Mouse (Mus musculus) embryonic facial prominence, embryonic 13.5 days (tissue): ENCODE results near the gene Mgat4e. TPM values are rescaled to one million over a fixed set of nuclear protein-coding genes. Genes with fewer than 3 reads are reported as not detected.
A peak's percentile ranks its signal among the peaks of the same experiment; 100 is the strongest.
"Not testable (repeated sequence)": the region's sequence is repeated elsewhere in the genome, so short reads cannot be mapped to it uniquely, and the experiment has no call there.

Experiments
- ATAC-seq: fragments of 200-750 bp; cut with Nextera tagmentation; 2 replicates; pipeline ENCODE4 v1.8.0; 2017; ENCODE audit warnings: low read depth; ENCODE audit not compliant: insufficient number of reproducible peaks, insufficient read depth, low FRiP score, low TSS enrichment
- H3K27ac ChIP-seq: fragments of 300-500 bp; sonication (generic); 2 replicates; pipeline ENCODE4 v1.5.1; 2015; ENCODE audit warnings: moderate library complexity, mild to moderate bottlenecking, inconsistent platforms
- H3K27me3 ChIP-seq: fragments of 300-500 bp; sonication (generic); 2 replicates; pipeline ENCODE4 v1.6.1; 2015; ENCODE audit warnings: mild to moderate bottlenecking, inconsistent platforms
- H3K36me3 ChIP-seq: fragments of 300-500 bp; sonication (generic); 2 replicates; pipeline ENCODE4 v1.6.1; 2015; ENCODE audit warnings: mild to moderate bottlenecking, inconsistent platforms
- H3K4me1 ChIP-seq: fragments of 300-500 bp; sonication (generic); 2 replicates; pipeline ENCODE4 v1.6.1; 2015; ENCODE audit warnings: inconsistent platforms
- H3K4me2 ChIP-seq: fragments of 300-500 bp; sonication (generic); 2 replicates; pipeline ENCODE4 v1.6.1; 2015; ENCODE audit warnings: moderate library complexity, mild to moderate bottlenecking, inconsistent platforms
- H3K4me3 ChIP-seq: fragments of 300-500 bp; sonication (generic); 2 replicates; pipeline ENCODE4 v1.5.1; 2015; ENCODE audit warnings: mild to moderate bottlenecking, inconsistent platforms
- H3K9ac ChIP-seq: fragments of 300-500 bp; sonication (generic); 2 replicates; pipeline ENCODE4 v1.6.1; 2015; ENCODE audit warnings: mild to moderate bottlenecking, inconsistent platforms
- H3K9me3 ChIP-seq: fragments of 300-500 bp; sonication (generic); 2 replicates; pipeline ENCODE4 v1.6.1; 2016; ENCODE audit warnings: inconsistent platforms
- WGBS: fragments of 180-500 bp; shearing (Covaris S2); methylation state at CpG from one replicate; pipeline ENCODE4 v1.1.7; 2015; ENCODE audit warnings: mixed read lengths; 5-methylcytosine and 5-hydroxymethylcytosine counted together
- polyA plus RNA-seq: library from polyadenylated mRNA; unstranded; fragments of >200 nt; fragmentation: Nextera tagmentation; extraction: Ambion mirVana; gene quantifications from 2 replicates; pipeline ENCODE4 v1.2.1, GENCODE M21; 2015

Mgat4e gene
- polyA plus RNA-seq, 1 experiment from 2014 or later = not detected

DNA sequence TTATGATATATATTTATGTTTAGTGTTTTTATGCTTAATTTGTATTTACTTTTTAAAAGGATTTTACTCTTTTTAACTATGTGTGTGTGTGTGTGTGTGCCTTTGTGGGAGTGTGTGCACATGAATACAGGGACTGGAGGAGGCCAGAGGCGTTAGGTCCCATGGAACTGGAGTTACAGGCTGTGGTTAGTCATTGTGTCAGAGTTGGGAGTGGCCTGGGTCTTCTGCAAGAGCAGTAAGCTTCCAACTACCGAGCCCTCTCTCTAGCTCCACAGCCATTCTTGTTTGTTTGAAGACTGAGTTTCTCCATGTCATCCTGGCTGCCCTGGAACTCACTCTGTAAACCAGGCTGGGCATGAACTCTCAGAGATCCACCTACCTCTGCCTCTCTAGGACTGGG is 27.2 kb downstream of the Mgat4e start:
- no peak for ATAC-seq
- WGBS = 52% methylated on average over 2 of the region's 2 CpGs
- Histone ChIP-seq H3K9ac (no peak overlapping the region), H3K36me3 (no peaks in the 10 kb centered on the region), H3K4me3 (no peak overlapping the region), H3K4me2 (no peak overlapping the region), H3K4me1 (0 out of 2 replicates have a peak, but pooled peaks cover 3% of the 10 kb centered on the region), H3K27ac (no peak overlapping the region), H3K9me3 (no peaks in the 10 kb centered on the region), H3K27me3 (no peaks in the 10 kb centered on the region)

GRCm38 (mm10) chr1:134521163-134521562 is 28.3 kb downstream of the Mgat4e start:
- Histone ChIP-seq H3K27me3 (no peaks in the 10 kb centered on the region), H3K9me3 (no peaks in the 10 kb centered on the region), H3K4me3 (no peak overlapping the region), H3K4me2 (no peak overlapping the region), H3K36me3 (no peaks in the 10 kb centered on the region), H3K4me1 (peaks cover 14% of the 10 kb centered on the region), H3K27ac (no peak overlapping the region), H3K9ac (no peak overlapping the region)
- 77% methylated on average over 7 of the region's 7 CpGs for WGBS
- ATAC-seq = no peak

DNA sequence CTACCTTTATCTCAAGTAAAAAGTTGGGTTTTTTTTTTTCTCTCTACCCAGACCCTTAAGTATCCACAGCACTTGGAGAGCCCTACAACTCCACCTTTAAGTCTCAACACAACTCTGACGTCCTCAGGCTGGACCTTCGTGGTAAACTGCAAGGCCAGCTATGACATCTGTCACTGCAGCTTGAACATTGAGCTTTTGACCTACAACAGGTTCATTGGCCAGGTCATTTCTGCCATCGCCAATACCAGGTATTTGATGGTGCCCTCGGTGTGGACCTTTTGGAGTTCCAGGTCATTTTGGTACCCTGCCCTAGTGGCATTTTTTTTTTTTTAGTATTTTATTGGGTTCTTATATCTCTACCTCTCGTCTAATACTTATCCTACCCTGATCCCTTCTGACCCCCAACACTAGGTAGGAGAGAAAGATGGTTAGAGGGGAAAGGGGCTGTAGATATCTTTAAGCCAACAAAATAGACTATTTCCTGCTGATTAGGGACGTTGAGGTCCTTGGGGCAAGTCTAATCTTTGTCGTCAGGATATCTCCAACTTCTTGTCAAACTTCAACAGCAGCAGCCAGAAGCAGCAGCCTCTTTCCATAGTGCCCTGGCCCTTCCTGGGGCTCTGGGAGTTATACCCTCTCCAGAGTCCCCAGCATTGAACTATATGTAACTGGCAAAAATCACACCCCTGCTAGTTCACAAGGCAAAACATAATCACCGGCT is 29.3 kb downstream of the Mgat4e start:
- Histone ChIP-seq H3K27ac (no peak overlapping the region), H3K27me3 (peaks cover under 1% of the 10 kb centered on the region; the same call in 1 of the 2 replicates), H3K4me3 (no peak overlapping the region), H3K4me1 (peaks cover 19% of the 10 kb centered on the region), H3K4me2 (no peak overlapping the region), H3K9ac (no peak overlapping the region), H3K9me3 (no peaks in the 10 kb centered on the region), H3K36me3 (no peaks in the 10 kb centered on the region)
- ATAC-seq = no peak
- WGBS = 79% methylated on average over 8 of the region's 8 CpGs

- WGBS = 90% methylated on average over 5 of the region's 5 CpGs
- not testable (repeated sequence) for ATAC-seq, H3K36me3 ChIP-seq, H3K27ac ChIP-seq, H3K9me3 ChIP-seq, H3K4me3 ChIP-seq, H3K9ac ChIP-seq, H3K27me3 ChIP-seq, H3K4me2 ChIP-seq
- peaks cover 20% of the 10 kb centered on the region for H3K4me1 ChIP-seq
Observed at GRCm38 (mm10) chr1:134519201-134519600, 30.3 kb downstream of the Mgat4e start.

DNA sequence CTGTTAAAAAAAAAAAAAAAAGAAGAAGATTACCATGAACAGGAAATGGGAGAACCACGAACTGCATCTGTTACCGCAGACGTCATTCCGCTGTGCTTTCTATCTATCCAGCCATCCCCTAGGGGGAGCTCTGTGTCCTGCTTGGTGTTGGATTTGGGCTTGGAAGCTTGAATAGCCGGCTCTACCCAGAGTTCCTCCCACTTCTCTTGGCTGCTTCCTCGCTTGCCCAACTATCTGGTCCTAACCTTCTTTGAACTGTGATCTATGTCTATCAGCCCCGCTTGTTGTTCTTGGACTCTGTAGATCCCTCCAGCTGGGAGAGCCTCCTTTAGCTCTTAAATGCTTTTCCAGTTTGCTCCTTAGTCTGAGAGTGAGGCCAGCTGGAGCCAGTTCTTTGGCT is 30.8 kb downstream of the Mgat4e start:
- Histone ChIP-seq H3K4me2 (no peak overlapping the region), H3K4me3 (no peak overlapping the region), H3K27ac (no peak overlapping the region), H3K9ac (no peak overlapping the region), H3K9me3 (no peaks in the 10 kb centered on the region), H3K36me3 (no peaks in the 10 kb centered on the region), H3K4me1 (peaks cover 25% of the 10 kb centered on the region), H3K27me3 (peaks cover 15% of the 10 kb centered on the region)
- no peak for ATAC-seq
- WGBS = 10% methylated on average over 7 of the region's 7 CpGs

GRCm38 (mm10) chr1:134517841-134518240 is 31.6 kb downstream of the Mgat4e start:
- not testable (repeated sequence) for H3K9me3 ChIP-seq, H3K9ac ChIP-seq, ATAC-seq, H3K4me3 ChIP-seq, H3K4me2 ChIP-seq, H3K36me3 ChIP-seq, H3K27ac ChIP-seq
- Histone ChIP-seq H3K4me1 (peaks cover 33% of the 10 kb centered on the region), H3K27me3 (peaks cover 23% of the 10 kb centered on the region)
- WGBS = 95% methylated on average over 14 of the region's 14 CpGs

GRCm38 (mm10) chr1:134516491-134517198 is 32.8 kb downstream of the Mgat4e start:
- H3K36me3 ChIP-seq = no peaks in the 10 kb centered on the region
- WGBS = 10% methylated on average over 4 of the region's 4 CpGs
- H3K9ac ChIP-seq = no peak overlapping the region
- no peak overlapping the region for H3K4me3 ChIP-seq
- H3K9me3 ChIP-seq = no peaks in the 10 kb centered on the region
- peaks cover 38% of the 10 kb centered on the region for H3K4me1 ChIP-seq
- H3K4me2 ChIP-seq = no peak overlapping the region
- H3K27me3 ChIP-seq = peaks cover 35% of the 10 kb centered on the region
- ATAC-seq = peak; percentile 68
- peak overlapping the region; percentile 58 for H3K27ac ChIP-seq

DNA sequence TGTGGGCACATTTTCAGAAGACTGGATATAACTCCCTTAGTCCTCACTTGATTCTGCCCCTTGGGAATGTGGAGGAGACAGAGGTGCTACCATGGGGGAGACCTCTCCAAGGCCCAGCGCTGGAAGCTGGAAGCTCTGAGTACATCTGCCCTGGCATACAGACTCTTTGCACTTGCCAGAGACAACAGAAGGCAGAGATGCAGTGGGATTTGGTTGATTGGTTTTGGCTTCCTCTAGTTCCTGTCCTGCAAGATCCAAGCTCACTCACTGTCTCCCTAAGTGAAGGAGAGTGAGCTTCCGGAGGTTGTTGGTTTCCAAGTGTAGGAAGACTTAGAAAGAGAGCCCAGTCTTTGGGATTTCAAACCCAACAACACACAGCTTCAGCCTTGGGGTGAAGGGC is 33.6 kb downstream of the Mgat4e start:
- Histone ChIP-seq H3K27me3 (peaks cover 38% of the 10 kb centered on the region), H3K9ac (no peak overlapping the region), H3K4me1 (peaks cover 38% of the 10 kb centered on the region), H3K4me3 (no peak overlapping the region), H3K36me3 (no peaks in the 10 kb centered on the region), H3K4me2 (no peak overlapping the region), H3K27ac (peak overlapping the region; percentile 58), H3K9me3 (no peaks in the 10 kb centered on the region)
- ATAC-seq = no peak
- WGBS = 77% methylated on average over 2 of the region's 2 CpGs

DNA sequence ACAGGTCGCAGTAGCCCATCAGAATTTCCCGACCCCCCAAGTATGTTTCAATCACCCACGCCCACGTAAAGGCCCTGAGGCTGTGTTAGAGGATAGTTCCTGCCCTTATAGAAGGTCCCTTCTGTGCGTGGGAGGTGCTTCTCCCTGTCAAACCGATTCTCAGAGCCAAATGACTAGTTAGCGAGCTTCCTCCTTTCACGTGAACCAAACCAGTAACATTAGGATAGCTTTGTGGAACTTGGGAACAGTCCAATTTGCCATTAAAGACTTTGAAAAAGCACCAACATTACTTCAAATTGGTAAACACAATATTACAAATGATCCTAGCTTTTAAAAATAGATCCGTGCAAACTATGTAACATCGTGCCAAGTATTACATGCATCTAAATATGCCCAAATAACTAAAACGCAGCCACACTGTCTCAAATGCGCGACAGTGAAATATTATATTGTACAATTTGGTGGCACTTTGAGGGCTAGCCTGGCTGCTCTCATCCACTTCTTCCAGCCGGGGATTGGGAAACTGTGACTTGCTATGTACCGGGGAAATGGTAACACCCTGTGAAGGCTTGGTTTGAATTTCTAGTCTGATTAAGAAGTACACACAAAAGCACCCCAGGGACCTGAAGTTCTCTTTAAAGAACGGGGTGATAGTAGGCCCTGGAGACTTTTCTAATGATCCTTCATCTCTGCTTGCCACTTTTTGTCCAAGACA is 35.4 kb downstream of the Mgat4e start:
- Histone ChIP-seq H3K4me1 (peaks cover 38% of the 10 kb centered on the region), H3K9ac (peak overlapping the region; percentile 54; the same call in 1 of the 2 replicates), H3K4me2 (peak overlapping the region; percentile 76), H3K27ac (no peak overlapping the region; the same call in 1 of the 2 replicates), H3K36me3 (peaks cover 5% of the 10 kb centered on the region; the same call in 1 of the 2 replicates), H3K9me3 (no peaks in the 10 kb centered on the region), H3K4me3 (peak overlapping the region; percentile 43), H3K27me3 (peaks cover 38% of the 10 kb centered on the region)
- no peak for ATAC-seq
- 36% methylated on average over 16 of the region's 16 CpGs for WGBS

- WGBS = 2% methylated on average over 38 of the region's 38 CpGs
- peaks cover 38% of the 10 kb centered on the region for H3K27me3 ChIP-seq
- H3K4me3 ChIP-seq = peak overlapping the region; percentile 43
- H3K4me1 ChIP-seq = peaks cover 35% of the 10 kb centered on the region
- peak overlapping the region; percentile 54 for H3K9ac ChIP-seq
- no peaks in the 10 kb centered on the region for H3K9me3 ChIP-seq
- H3K27ac ChIP-seq = no peak overlapping the region; the same call in 1 of the 2 replicates
- peaks cover 7% of the 10 kb centered on the region for H3K36me3 ChIP-seq
- H3K4me2 ChIP-seq = peak overlapping the region; percentile 76
- no peak; the same call in 1 of the 2 replicates for ATAC-seq
Observed at GRCm38 (mm10) chr1:134513312-134513860, 36.1 kb downstream of the Mgat4e start.

DNA sequence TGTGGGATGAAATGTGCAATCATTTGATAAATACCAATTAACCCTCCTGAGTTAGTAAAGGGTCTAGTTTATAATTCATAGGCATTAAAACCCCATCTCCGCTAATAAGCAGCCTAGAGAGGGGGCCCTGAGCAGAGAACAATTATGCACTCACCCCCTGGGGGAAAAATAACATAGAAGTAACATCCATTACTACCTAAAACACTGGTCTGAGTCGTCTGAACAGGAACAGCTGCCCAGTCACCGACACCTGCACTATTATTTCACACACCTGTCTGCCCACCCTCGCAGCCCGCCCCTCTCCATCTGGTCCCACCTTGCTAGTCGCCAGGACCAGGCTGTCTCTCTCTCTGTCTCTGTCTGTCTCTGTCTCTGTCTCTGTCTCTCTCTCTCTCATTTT is 36.9 kb downstream of the Mgat4e start:
- no peak overlapping the region for H3K27ac ChIP-seq
- WGBS = 47% methylated on average over 6 of the region's 6 CpGs
- peak overlapping the region; percentile 76 for H3K4me2 ChIP-seq
- no peak overlapping the region for H3K9ac ChIP-seq
- H3K9me3 ChIP-seq = no peaks in the 10 kb centered on the region
- no peak for ATAC-seq
- H3K27me3 ChIP-seq = peaks cover 38% of the 10 kb centered on the region
- peaks cover 35% of the 10 kb centered on the region for H3K4me1 ChIP-seq
- H3K36me3 ChIP-seq = peaks cover 15% of the 10 kb centered on the region
- no peak overlapping the region for H3K4me3 ChIP-seq
